Mouse (Mus musculus): ENCODE results near the gene Fezf2. TPM values are rescaled to one million over a fixed set of nuclear protein-coding genes. Genes with fewer than 3 reads are reported as not detected.
A peak's percentile ranks its signal among the peaks of the same experiment; 100 is the strongest.

The Fezf2 gene
- not detected in 2 replicates for polyA plus RNA-seq (2015; fragmentation: Nextera tagmentation; extraction: Ambion mirVana)

- no peaks in the 10 kb centered on the region; the same call in 1 of the 2 replicates for H3K4me1 ChIP-seq (replicated peaks; ENCODE audit: insufficient read depth, low read length)
- WGBS, result 2% methylated on average over 2 of the region's 2 CpGs
- ATAC-seq (replicated peaks; ENCODE audit: low FRiP score, low read depth), result no peak
- H3K9me3 ChIP-seq (replicated peaks; ENCODE audit: low read length), result no peaks in the 10 kb centered on the region
- no peak within 1 kb of the TSS for H3K9ac ChIP-seq (ENCODE audit: low read depth, low read length)
- no peak for TF ChIP-seq CTCF (IDR thresholded peaks at IDR 0.05; ENCODE audit: low read depth)
- no peak within 1 kb of the TSS for H3K4me2 ChIP-seq (ENCODE audit: low read length)
- no peaks in the 10 kb centered on the region for H3K36me3 ChIP-seq (ENCODE audit: insufficient read depth, low read length)
- DNase-seq (ENCODE audit: low spot score), result no peak
- H3K4me3 ChIP-seq (replicated peaks; ENCODE audit: low read depth, low read length), result no peak within 1 kb of the TSS
- H3K27me3 ChIP-seq (ENCODE audit: insufficient read depth, low read length), result peaks cover 86% of the 10 kb centered on the region
- no peak within 1 kb of the TSS for H3K27ac ChIP-seq
These were observed at the start of gene Fezf2 for GRCm38 (mm10) chr14:12348089-12348488. Fezf2 (minus strand) TSS chr14:12348189.

GRCm38 (mm10) chr14:12397561-12397960 lies 49.6 kb upstream of the Fezf2 start:
- Histone ChIP-seq H3K36me3 (ENCODE audit: insufficient read depth, low read length) (no peaks in the 10 kb centered on the region), H3K4me1 (replicated peaks; ENCODE audit: insufficient read depth, low read length) (no peaks in the 10 kb centered on the region), H3K9me3 (replicated peaks; ENCODE audit: low read length) (no peaks in the 10 kb centered on the region), H3K9ac (ENCODE audit: low read depth, low read length) (no peak overlapping the region), H3K27me3 (ENCODE audit: insufficient read depth, low read length) (no peaks in the 10 kb centered on the region; the same call in 1 of the 2 replicates), H3K27ac (no peak overlapping the region), H3K4me3 (replicated peaks; ENCODE audit: low read depth, low read length) (no peak overlapping the region), H3K4me2 (ENCODE audit: low read length) (no peak overlapping the region)
- ATAC-seq (replicated peaks; ENCODE audit: low FRiP score, low read depth), result no peak
- peak; percentile 50 for TF ChIP-seq CTCF (IDR thresholded peaks at IDR 0.05; ENCODE audit: low read depth)
- no peak for DNase-seq (ENCODE audit: low spot score)
- WGBS, result 75% methylated on average over 3 of the region's 3 CpGs

GRCm38 (mm10) chr14:12394318-12394717 lies 46.3 kb upstream of the Fezf2 start:
- H3K36me3 ChIP-seq (ENCODE audit: insufficient read depth, low read length), result no peaks in the 10 kb centered on the region
- no peak for DNase-seq (ENCODE audit: low spot score)
- H3K4me1 ChIP-seq (replicated peaks; ENCODE audit: insufficient read depth, low read length), result no peaks in the 10 kb centered on the region
- H3K27ac ChIP-seq, result no peak overlapping the region
- 69% methylated on average over 2 of the region's 2 CpGs for WGBS
- H3K9me3 ChIP-seq (replicated peaks; ENCODE audit: low read length), result no peaks in the 10 kb centered on the region
- no peaks in the 10 kb centered on the region; the same call in 1 of the 2 replicates for H3K27me3 ChIP-seq (ENCODE audit: insufficient read depth, low read length)
- H3K4me3 ChIP-seq (replicated peaks; ENCODE audit: low read depth, low read length), result no peak overlapping the region
- ATAC-seq (replicated peaks; ENCODE audit: low FRiP score, low read depth), result no peak
- no peak for TF ChIP-seq CTCF (IDR thresholded peaks at IDR 0.05; ENCODE audit: low read depth)
- H3K4me2 ChIP-seq (ENCODE audit: low read length), result no peak overlapping the region
- H3K9ac ChIP-seq (ENCODE audit: low read depth, low read length), result no peak overlapping the region

GRCm38 (mm10) chr14:12393271-12393861 lies 45.4 kb upstream of the Fezf2 start:
- WGBS, result 32% methylated on average over 12 of the region's 12 CpGs
- Histone ChIP-seq H3K4me1 (replicated peaks; ENCODE audit: insufficient read depth, low read length) (no peaks in the 10 kb centered on the region), H3K27me3 (ENCODE audit: insufficient read depth, low read length) (no peaks in the 10 kb centered on the region; the same call in 1 of the 2 replicates), H3K36me3 (ENCODE audit: insufficient read depth, low read length) (no peaks in the 10 kb centered on the region), H3K9me3 (replicated peaks; ENCODE audit: low read length) (no peaks in the 10 kb centered on the region), H3K4me3 (replicated peaks; ENCODE audit: low read depth, low read length) (no peak overlapping the region), H3K27ac (no peak overlapping the region), H3K9ac (ENCODE audit: low read depth, low read length) (no peak overlapping the region), H3K4me2 (ENCODE audit: low read length) (no peak overlapping the region)
- TF ChIP-seq CTCF (IDR thresholded peaks at IDR 0.05; ENCODE audit: low read depth), result no peak
- DNase-seq (ENCODE audit: low spot score) (no peak), ATAC-seq (replicated peaks; ENCODE audit: low FRiP score, low read depth) (no peak)

GRCm38 (mm10) chr14:12391167-12391566 lies 43.2 kb upstream of the Fezf2 start:
- no peak overlapping the region for H3K27ac ChIP-seq
- no peak overlapping the region for H3K9ac ChIP-seq (ENCODE audit: low read depth, low read length)
- DNase-seq (ENCODE audit: low spot score) (no peak), ATAC-seq (replicated peaks; ENCODE audit: low FRiP score, low read depth) (no peak)
- H3K36me3 ChIP-seq (ENCODE audit: insufficient read depth, low read length), result no peaks in the 10 kb centered on the region
- H3K4me2 ChIP-seq (ENCODE audit: low read length), result no peak overlapping the region
- no peaks in the 10 kb centered on the region for H3K4me1 ChIP-seq (replicated peaks; ENCODE audit: insufficient read depth, low read length)
- H3K4me3 ChIP-seq (replicated peaks; ENCODE audit: low read depth, low read length), result no peak overlapping the region
- 71% methylated on average over 7 of the region's 7 CpGs for WGBS
- no peak for TF ChIP-seq CTCF (IDR thresholded peaks at IDR 0.05; ENCODE audit: low read depth)
- no peaks in the 10 kb centered on the region; the same call in 1 of the 2 replicates for H3K27me3 ChIP-seq (ENCODE audit: insufficient read depth, low read length)
- no peaks in the 10 kb centered on the region for H3K9me3 ChIP-seq (replicated peaks; ENCODE audit: low read length)

DNA sequence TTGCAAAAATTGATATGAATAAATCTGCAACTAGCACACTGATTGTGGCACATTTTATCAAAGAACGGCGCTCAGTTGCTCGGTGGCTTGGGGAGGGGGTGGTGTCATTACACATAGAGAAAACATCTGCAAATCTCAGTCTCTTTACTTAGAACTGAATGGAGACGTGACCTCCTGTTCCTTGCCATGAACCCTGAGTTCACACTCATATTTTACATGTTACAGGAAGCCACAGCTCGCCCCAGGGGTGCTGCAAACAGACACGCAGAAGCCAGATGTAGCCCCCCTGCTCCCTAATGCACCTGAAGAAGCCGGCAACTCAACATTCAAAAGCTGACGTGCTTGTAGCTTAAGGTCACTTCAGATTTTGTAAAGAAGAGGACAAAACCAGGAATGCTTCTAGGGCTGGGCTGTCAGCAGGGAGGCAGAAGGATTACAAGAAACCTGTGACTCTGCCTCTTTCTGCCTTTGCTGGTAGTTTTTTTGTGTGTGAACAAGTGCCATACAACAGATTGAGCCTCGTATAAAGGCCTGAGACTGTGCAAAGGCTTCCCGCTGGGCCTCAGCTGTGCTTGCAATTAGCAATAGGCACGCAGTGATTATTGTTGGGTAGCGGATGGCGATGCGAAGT lies 40.9 kb upstream of the Fezf2 start:
- Histone ChIP-seq H3K4me2 (ENCODE audit: low read length) (no peak overlapping the region), H3K36me3 (ENCODE audit: insufficient read depth, low read length) (no peaks in the 10 kb centered on the region), H3K4me1 (replicated peaks; ENCODE audit: insufficient read depth, low read length) (no peaks in the 10 kb centered on the region), H3K4me3 (replicated peaks; ENCODE audit: low read depth, low read length) (no peak overlapping the region), H3K27ac (no peak overlapping the region), H3K9ac (ENCODE audit: low read depth, low read length) (no peak overlapping the region), H3K9me3 (replicated peaks; ENCODE audit: low read length) (no peaks in the 10 kb centered on the region), H3K27me3 (ENCODE audit: insufficient read depth, low read length) (no peaks in the 10 kb centered on the region; the same call in 1 of the 2 replicates)
- 44% methylated on average over 14 of the region's 14 CpGs for WGBS
- DNase-seq (ENCODE audit: low spot score) (no peak), ATAC-seq (replicated peaks; ENCODE audit: low FRiP score, low read depth) (no peak)
- no peak for TF ChIP-seq CTCF (IDR thresholded peaks at IDR 0.05; ENCODE audit: low read depth)
